Mouse (Mus musculus) midbrain, embryonic 11.5 days (tissue): ENCODE measurements at regions not wholly inside any gene's neighbourhood (a gene's known extent, or its start where the extent isn't known, plus 50 kb on each side); places are given as distances from the start of the nearest gene placed in this dataset.
A peak's percentile ranks its signal among the peaks of the same experiment; 100 is the strongest.

Experiments
- ATAC-seq: fragments of 200-750 bp; cut with Nextera tagmentation; 2 replicates; pipeline ENCODE4 v1.8.0; 2017; ENCODE audit warnings: moderate TSS enrichment, moderate library complexity; ENCODE audit not compliant: low FRiP score
- DNase-seq: peaks from one replicate; pipeline ENCODE4 v3.0.0; 2015; ENCODE audit warnings: low spot score; ENCODE audit errors: missing footprints
- H3K27ac ChIP-seq: fragments of 300-500 bp; sonication (generic); 2 replicates; pipeline ENCODE4 v1.5.1; 2014; ENCODE audit warnings: low read depth, low read length
- H3K27me3 ChIP-seq: fragments of 300-500 bp; sonication (generic); 2 replicates; pipeline ENCODE4 v1.6.1; 2014; ENCODE audit warnings: mild to moderate bottlenecking, low read length, moderate library complexity, mixed read lengths; ENCODE audit not compliant: control insufficient read depth, insufficient read depth
- H3K36me3 ChIP-seq: fragments of 300-500 bp; sonication (generic); 2 replicates; pipeline ENCODE4 v1.6.1; 2014; ENCODE audit warnings: mild to moderate bottlenecking, low read length, moderate library complexity, mixed read lengths; ENCODE audit not compliant: control insufficient read depth, insufficient read depth
- H3K4me1 ChIP-seq: fragments of 300-500 bp; sonication (generic); 2 replicates; pipeline ENCODE4 v1.6.1; 2014; ENCODE audit warnings: low read length; ENCODE audit not compliant: control insufficient read depth, insufficient read depth
- H3K4me2 ChIP-seq: fragments of 300-500 bp; sonication (generic); 2 replicates; pipeline ENCODE4 v1.6.1; 2014; ENCODE audit warnings: mild to moderate bottlenecking, moderate library complexity
- H3K4me3 ChIP-seq: fragments of 300-500 bp; sonication (generic); 2 replicates; pipeline ENCODE4 v1.5.1; 2014; ENCODE audit warnings: low read depth, low read length
- H3K9ac ChIP-seq: fragments of 300-500 bp; sonication (generic); 2 replicates; pipeline ENCODE4 v1.6.1; 2014; ENCODE audit warnings: low read length
- H3K9me3 ChIP-seq: fragments of 300-500 bp; sonication (generic); 2 replicates; pipeline ENCODE4 v1.6.1; 2016; ENCODE audit warnings: low read length; ENCODE audit not compliant: control insufficient read depth
- WGBS: fragments of 180-500 bp; shearing (Covaris S2); extraction: QIAGEN DNeasy Blood & Tissue Kit; methylation state at CpG from one replicate; pipeline ENCODE4 v1.1.7; 2014; 5-methylcytosine and 5-hydroxymethylcytosine counted together

DNA sequence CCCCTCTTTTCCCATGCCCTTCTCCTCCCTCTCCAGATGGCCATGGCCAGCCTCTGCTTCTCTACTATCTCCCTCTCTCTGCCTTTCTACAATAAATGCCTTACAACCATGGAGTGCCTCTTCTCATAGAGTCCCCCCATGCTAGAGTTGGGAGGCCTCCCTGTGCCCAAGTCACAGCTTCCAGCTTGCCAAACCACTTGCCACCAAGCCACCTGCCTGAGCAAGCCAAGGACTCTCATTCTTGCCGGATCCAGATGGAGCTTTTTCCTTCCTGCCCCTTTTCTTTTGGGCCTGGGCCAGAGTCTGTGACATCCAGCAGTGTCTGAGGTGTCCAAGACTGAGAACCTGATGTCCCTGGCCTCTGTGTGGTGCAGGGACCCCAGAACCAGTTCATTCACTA lies 367.4 kb upstream of the Arhgap42 start:
- ATAC-seq (no peak), DNase-seq (no peak)
- no peaks in the 10 kb centered on the region for H3K4me1 ChIP-seq
- H3K9me3 ChIP-seq = no peaks in the 10 kb centered on the region
- WGBS = 100% methylated on average over 1 of the region's 1 CpGs
- no peak overlapping the region for H3K27ac ChIP-seq
- H3K4me2 ChIP-seq = no peak overlapping the region
- H3K36me3 ChIP-seq = no peaks in the 10 kb centered on the region
- H3K9ac ChIP-seq = no peak overlapping the region
- H3K4me3 ChIP-seq = no peak overlapping the region
- H3K27me3 ChIP-seq = no peaks in the 10 kb centered on the region

DNA sequence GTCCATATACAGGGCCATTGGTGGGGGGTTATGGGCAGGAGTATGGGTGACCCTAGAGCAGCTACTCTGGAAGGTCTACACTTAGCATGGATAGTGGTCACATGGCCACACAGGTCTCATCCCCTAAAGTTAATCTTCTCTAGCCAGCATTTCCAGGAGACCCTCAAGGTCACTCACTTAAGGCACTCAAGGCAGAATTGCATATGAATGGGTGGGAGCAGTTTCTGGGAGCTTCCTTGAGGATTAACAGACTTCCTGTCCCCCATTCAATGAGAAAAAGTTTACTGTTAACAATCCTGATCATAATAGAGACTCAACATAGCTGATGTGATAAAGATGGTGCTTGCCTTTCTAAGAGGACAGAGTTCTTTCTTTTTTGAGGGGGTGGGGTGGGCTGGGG lies 352.4 kb upstream of the Arhgap42 start:
- no peak overlapping the region for H3K4me3 ChIP-seq
- ATAC-seq = no peak

DNA sequence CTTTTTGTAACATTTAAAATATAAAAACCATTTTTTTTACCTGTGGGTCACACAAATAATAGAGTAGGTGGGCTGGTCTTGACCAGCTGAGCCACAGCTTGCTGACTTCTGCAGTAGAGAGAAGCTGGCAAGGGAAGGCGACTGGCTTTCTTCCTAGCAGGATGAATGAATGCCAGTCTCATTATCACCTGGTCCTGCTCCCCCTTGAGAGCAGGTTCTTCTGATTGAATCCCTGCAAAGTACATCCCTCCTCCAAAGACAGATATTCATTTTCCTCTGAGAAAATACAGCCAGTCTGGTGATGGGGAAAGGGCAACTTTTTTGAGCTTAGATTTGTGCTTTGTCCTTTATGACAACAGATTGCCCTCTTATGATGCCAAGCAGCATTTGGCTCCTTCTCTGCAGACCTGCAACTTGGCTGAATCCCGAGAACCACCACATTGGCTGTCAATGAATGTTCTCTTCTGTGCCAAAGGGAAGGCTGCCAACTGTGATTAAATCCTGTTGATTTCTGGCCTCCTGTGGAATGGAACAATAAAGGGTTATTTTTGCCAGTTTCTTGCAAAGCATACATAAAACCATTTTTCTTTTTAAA lies 344.2 kb upstream of the Arhgap42 start:
- ATAC-seq (no peak), DNase-seq (no peak)
- no peak overlapping the region for H3K4me2 ChIP-seq
- WGBS = 86% methylated on average over 2 of the region's 2 CpGs
- no peaks in the 10 kb centered on the region for H3K27me3 ChIP-seq
- H3K4me1 ChIP-seq = no peaks in the 10 kb centered on the region
- H3K9ac ChIP-seq = no peak overlapping the region
- no peaks in the 10 kb centered on the region for H3K36me3 ChIP-seq
- no peak overlapping the region for H3K27ac ChIP-seq
- no peaks in the 10 kb centered on the region for H3K9me3 ChIP-seq
- no peak overlapping the region for H3K4me3 ChIP-seq

More for the DNA sequence above, 352.4 kb upstream of the Arhgap42 start:
- Histone ChIP-seq H3K9me3 (no peaks in the 10 kb centered on the region), H3K9ac (no peak overlapping the region), H3K36me3 (no peaks in the 10 kb centered on the region), H3K4me2 (no peak overlapping the region), H3K4me1 (no peaks in the 10 kb centered on the region), H3K27ac (no peak overlapping the region), H3K27me3 (no peaks in the 10 kb centered on the region)
- no peak for DNase-seq

DNA sequence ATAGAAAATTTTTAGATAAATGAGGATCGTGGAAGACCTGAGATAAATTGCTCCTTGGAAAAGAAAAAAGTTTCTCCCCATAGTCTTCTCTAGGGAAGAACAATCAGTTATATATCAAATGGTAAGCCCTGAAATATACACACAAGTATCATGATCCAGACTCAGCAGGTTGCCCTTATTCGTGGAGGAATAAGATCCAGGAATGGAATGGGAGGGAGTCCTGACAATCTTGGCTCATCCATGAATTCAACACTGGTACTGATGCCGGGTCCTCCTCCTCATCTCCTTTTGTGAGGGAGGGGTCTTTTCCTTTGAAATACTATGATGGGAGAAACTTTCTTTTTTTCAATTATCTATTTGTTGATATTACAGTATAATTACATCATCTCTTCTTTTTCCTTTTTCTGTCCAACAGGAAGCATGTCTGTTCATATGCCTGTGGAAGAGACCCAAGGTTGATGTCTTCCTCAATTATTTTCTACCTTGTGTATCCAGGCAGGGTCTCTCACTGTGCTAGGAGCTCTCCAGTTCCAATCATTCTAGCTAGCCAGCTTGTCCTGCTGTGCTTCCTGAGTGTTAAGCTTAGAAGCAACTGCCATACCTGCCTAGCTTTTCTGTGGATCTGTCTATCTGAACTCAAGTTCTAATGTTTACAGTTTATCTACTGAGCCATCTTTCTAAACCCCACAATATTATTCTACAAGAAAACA lies 343.6 kb upstream of the Arhgap42 start:
- Histone ChIP-seq H3K36me3 (no peaks in the 10 kb centered on the region), H3K4me3 (no peak overlapping the region), H3K9ac (no peak overlapping the region), H3K4me1 (no peaks in the 10 kb centered on the region), H3K27me3 (no peaks in the 10 kb centered on the region), H3K4me2 (no peak overlapping the region), H3K27ac (no peak overlapping the region), H3K9me3 (no peaks in the 10 kb centered on the region)
- WGBS = 90% methylated on average over 3 of the region's 3 CpGs
- DNase-seq = no peak
- no peak for ATAC-seq

DNA sequence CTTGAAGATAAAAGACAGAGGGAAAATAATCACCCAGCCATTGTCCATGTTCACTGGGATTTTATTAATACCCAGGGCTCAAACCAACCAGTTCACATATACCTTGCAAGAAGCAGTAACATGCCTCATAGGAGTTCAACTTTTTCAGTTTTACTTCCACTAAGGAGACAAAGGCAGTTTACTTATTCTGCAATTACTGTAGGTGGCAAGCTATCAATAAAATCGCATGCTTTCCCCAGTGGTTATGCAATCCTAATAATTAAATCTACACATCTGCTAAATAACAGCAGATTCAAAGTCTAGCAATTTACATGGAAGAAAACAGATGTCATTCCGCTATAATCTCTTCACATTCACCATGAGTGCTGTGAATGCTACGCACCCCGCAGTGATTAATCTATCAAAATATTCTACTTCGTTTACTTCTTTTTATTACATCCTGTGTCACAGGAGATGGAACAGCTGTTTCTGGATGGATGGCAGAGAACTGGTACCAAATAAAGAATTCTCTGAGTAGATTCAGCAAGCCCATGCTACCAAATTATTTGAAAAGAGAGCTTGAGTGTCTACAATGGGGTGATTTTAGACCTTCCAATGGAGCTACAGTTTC lies 329.2 kb upstream of the Arhgap42 start:
- Histone ChIP-seq H3K4me1 (no peaks in the 10 kb centered on the region), H3K27ac (no peak overlapping the region), H3K4me3 (no peak overlapping the region), H3K4me2 (no peak overlapping the region), H3K36me3 (no peaks in the 10 kb centered on the region), H3K27me3 (no peaks in the 10 kb centered on the region), H3K9ac (no peak overlapping the region), H3K9me3 (no peaks in the 10 kb centered on the region)
- WGBS = 90% methylated on average over 5 of the region's 5 CpGs
- ATAC-seq (no peak), DNase-seq (no peak)

DNA sequence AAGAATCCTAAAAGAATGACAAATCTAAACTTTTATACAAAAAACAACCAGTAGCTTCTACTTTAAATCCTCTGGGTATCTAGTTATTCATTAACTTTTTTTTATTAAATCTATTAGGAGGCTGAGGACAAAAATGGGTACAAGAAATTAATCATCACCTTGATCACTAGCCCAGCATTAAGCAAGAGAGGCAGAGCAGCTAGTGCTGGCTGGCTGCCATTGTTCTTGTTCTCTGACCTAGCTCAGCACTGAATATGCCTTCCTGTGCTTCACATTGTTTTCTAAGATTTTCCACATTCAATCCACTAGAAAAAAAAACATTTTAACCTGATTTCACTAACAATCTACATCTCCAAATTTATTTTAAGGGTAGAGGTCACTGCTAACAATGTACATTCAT lies 325.6 kb upstream of the Arhgap42 start:
- Histone ChIP-seq H3K9me3 (no peaks in the 10 kb centered on the region), H3K4me2 (no peak overlapping the region), H3K36me3 (no peaks in the 10 kb centered on the region)

DNA sequence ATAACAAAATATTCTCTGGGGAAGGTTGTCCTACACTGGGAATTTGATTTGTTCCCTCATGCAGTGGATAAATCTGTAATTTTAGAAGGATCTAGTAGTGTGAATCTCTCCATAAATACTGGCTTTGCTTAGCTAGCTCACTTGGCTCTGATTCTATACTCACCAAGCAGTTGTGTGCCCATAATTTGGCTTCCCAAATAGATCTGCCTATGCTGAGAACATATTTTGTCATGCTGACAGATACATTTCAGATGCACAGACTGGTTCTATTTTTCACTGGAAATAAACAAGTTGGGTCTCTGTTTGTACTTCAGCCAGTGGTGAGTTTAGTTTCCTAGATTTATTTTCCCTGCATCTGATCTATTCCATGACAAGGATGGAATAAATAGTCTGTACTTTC lies 309.8 kb upstream of the Arhgap42 start:
- H3K27ac ChIP-seq = no peak overlapping the region
- H3K4me3 ChIP-seq = no peak overlapping the region
- DNase-seq (no peak), ATAC-seq (no peak)
- no peak overlapping the region for H3K9ac ChIP-seq
- no peaks in the 10 kb centered on the region for H3K9me3 ChIP-seq
- H3K4me2 ChIP-seq = no peak overlapping the region
- H3K36me3 ChIP-seq = no peaks in the 10 kb centered on the region
- no peaks in the 10 kb centered on the region for H3K27me3 ChIP-seq
- no peaks in the 10 kb centered on the region for H3K4me1 ChIP-seq

More for the DNA sequence above, 325.6 kb upstream of the Arhgap42 start:
- Histone ChIP-seq H3K4me1 (no peaks in the 10 kb centered on the region), H3K9ac (no peak overlapping the region), H3K4me3 (no peak overlapping the region), H3K27ac (no peak overlapping the region), H3K27me3 (no peaks in the 10 kb centered on the region)
- DNase-seq (no peak), ATAC-seq (no peak)

DNA sequence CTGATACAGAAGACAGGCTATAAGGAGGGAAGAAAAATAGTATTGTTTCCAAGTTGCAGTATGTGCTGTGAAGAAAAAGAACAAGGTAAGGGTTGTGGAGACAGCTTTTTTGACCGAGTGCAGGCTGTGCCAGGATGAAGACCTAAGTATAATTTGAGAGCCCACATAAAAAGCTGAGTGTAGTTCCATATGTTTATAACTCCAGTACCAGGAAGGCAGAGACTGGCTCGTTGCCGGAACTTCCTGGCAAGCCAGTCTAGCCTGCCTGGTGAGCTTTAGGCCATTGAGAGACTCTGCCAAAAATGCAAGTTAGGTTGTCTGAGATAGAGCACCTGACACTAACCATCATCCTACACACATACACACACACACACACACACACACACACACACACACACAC lies 308.7 kb upstream of the Arhgap42 start:
- H3K9ac ChIP-seq = no peak overlapping the region
- H3K4me1 ChIP-seq = no peaks in the 10 kb centered on the region
- WGBS = 86% methylated on average over 3 of the region's 3 CpGs
- DNase-seq = peak; percentile 41
- no peaks in the 10 kb centered on the region for H3K9me3 ChIP-seq
- no peak overlapping the region for H3K4me2 ChIP-seq
- no peak overlapping the region for H3K27ac ChIP-seq
- no peaks in the 10 kb centered on the region for H3K27me3 ChIP-seq
- no peak overlapping the region for H3K4me3 ChIP-seq
- H3K36me3 ChIP-seq = no peaks in the 10 kb centered on the region
- ATAC-seq = no peak

DNA sequence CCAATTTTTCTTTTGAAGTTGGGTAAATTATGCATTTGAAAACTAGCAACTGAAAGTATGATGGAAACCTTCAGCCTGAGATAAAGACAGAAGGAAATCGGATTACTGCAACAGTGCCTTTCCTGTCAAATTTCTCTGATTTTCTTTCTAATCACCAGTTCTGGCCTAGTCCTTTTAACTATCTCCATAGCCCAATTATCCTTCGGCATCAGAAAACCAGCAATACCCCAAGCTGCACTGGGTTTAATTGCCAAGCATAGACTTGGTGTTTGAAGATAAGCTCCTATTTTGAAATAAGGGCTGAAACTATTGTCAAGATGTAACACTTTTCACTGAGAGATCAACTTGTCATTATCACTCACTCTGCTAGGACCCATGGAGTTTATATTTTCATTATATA lies 308.2 kb upstream of the Arhgap42 start:
- H3K4me2 ChIP-seq = no peak overlapping the region
- no peak overlapping the region for H3K27ac ChIP-seq
- WGBS = 81% methylated on average over 2 of the region's 2 CpGs
- H3K4me1 ChIP-seq = no peaks in the 10 kb centered on the region
- no peaks in the 10 kb centered on the region for H3K9me3 ChIP-seq
- no peak overlapping the region for H3K9ac ChIP-seq
- no peaks in the 10 kb centered on the region for H3K36me3 ChIP-seq
- H3K27me3 ChIP-seq = no peaks in the 10 kb centered on the region
- H3K4me3 ChIP-seq = no peak overlapping the region
- ATAC-seq = no peak
- no peak for DNase-seq
